Mouse (Mus musculus) heart, postnatal 10 days (tissue): ENCODE results near the gene Stom. TPM values are rescaled to one million over a fixed set of nuclear protein-coding genes. Genes with fewer than 3 reads are reported as not detected.

ENCODE experiments used
- DNase-seq, 2 experiments: peaks; one replicate each; pipeline ENCODE4 v3.0.0; 2021
- intact Hi-C: fragments of 180-260 bp; cut with DNase I; formaldehyde crosslinking; loops from one replicate; pipeline ENCODE4 v1.15.1; 2025
- total RNA-seq, 2 experiments: library from RNA; stranded (reverse); gene quantifications; 2 replicates each; pipeline ENCODE4 v1.2.3; 2021

The Stom gene
- total RNA-seq: 10 to 100 TPM; 56.2 to 61.7 TPM

GRCm38 (mm10) chr2:35336388-35337280 is at the start of gene Stom:
TSS of gene Stom (minus strand) at chr2:35336976.
- intact Hi-C loops: no loop called here
- DNase-seq: peak; percentile 100

- intact Hi-C loops: no loop called here
- peak; percentile 53 to 66 for DNase-seq
Observed at GRCm38 (mm10) chr2:35385441-35385871, 48.7 kb upstream of the Stom start.

GRCm38 (mm10) chr2:35379306-35379705 is 42.5 kb upstream of the Stom start:
- intact Hi-C loops: no loop called here
- no peak for DNase-seq

GRCm38 (mm10) chr2:35377600-35377999 is 40.8 kb upstream of the Stom start:
- no peak for DNase-seq
- intact Hi-C loops: no loop called here

- intact Hi-C loops: no loop called here
- peak in 1 of 2 experiments; percentile 35 for DNase-seq
Observed at GRCm38 (mm10) chr2:35373003-35373402, 36.2 kb upstream of the Stom start.

GRCm38 (mm10) chr2:35370686-35371085 is 33.9 kb upstream of the Stom start:
- DNase-seq: no peak
- intact Hi-C loops: no loop called here

- no peak for DNase-seq
- intact Hi-C loops: loop anchor here (10.0 kb wide), 1 partner anchor 323 kb away; no protein-coding TSS in a partner anchor
Observed at GRCm38 (mm10) chr2:35367629-35368028, 30.9 kb upstream of the Stom start, which contains the start of gene 4930568D16Rik. TSS of gene 4930568D16Rik (minus strand) at chr2:35367729.

GRCm38 (mm10) chr2:35349184-35349583 is 12.4 kb upstream of the Stom start:
- peak; percentile 23 to 39 for DNase-seq
- intact Hi-C loops: loop anchor here (1.0 kb wide), 2 partner anchors 48 to 51 kb away; partner anchors contain the start of gene 4930402F06Rik

GRCm38 (mm10) chr2:35345984-35346383 is 9.2 kb upstream of the Stom start:
- DNase-seq: no peak
- intact Hi-C loops: no loop called here

- no peak for DNase-seq
- intact Hi-C loops: no loop called here
Observed at GRCm38 (mm10) chr2:35342605-35343004, 5.8 kb upstream of the Stom start.

- intact Hi-C loops: no loop called here
- peak; percentile 50 to 56 for DNase-seq
Observed at GRCm38 (mm10) chr2:35338707-35339106, 1.9 kb upstream of the Stom start.

GRCm38 (mm10) chr2:35338036-35338435 is 1.3 kb upstream of the Stom start:
- DNase-seq: peak in 1 of 2 experiments; percentile 13
- intact Hi-C loops: no loop called here

- peak; percentile 27 to 44 for DNase-seq
- intact Hi-C loops: no loop called here
Observed at GRCm38 (mm10) chr2:35337419-35337818, 643 bp upstream of the Stom start.

- no peak for DNase-seq
- intact Hi-C loops: no loop called here
Observed at GRCm38 (mm10) chr2:35335620-35336019, 1.2 kb downstream of the Stom start.

- intact Hi-C loops: no loop called here
- DNase-seq: no peak
Observed at GRCm38 (mm10) chr2:35333670-35334069, 3.1 kb downstream of the Stom start.

- DNase-seq: no peak
- intact Hi-C loops: no loop called here
Observed at GRCm38 (mm10) chr2:35331205-35331604, 5.6 kb downstream of the Stom start.

- no peak for DNase-seq
- intact Hi-C loops: no loop called here
Observed at GRCm38 (mm10) chr2:35329061-35329460, 7.7 kb downstream of the Stom start.

GRCm38 (mm10) chr2:35328064-35328792 is 8.5 kb downstream of the Stom start:
- no peak for DNase-seq
- intact Hi-C loops: no loop called here

GRCm38 (mm10) chr2:35327583-35327982 is 9.2 kb downstream of the Stom start:
- DNase-seq: no peak
- intact Hi-C loops: no loop called here

- DNase-seq: no peak
- intact Hi-C loops: no loop called here
Observed at GRCm38 (mm10) chr2:35326931-35327330, 9.8 kb downstream of the Stom start.

GRCm38 (mm10) chr2:35325930-35326329 is 10.8 kb downstream of the Stom start:
- DNase-seq: no peak
- intact Hi-C loops: no loop called here
